Mouse (Mus musculus): ENCODE measurements around the gene Elane.

DNA sequence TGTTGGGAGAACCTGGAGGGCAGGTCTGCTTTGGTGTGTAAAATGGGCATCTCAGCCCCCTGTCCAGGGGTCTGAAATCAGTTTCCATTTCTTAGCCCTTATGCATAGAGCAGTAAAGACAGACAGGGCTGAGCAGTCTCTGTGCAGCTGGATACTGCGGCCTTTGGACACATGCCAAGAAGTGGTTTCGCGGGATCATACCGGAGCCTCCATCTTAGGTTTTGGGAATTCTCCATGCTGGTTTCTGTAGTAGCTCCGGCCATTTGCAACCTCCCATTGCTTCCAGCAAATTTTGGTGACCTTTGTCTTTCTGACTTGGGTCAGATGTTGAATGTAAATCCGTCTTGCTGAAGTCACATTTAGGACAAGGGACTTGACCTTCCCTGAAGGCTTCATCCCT, 42.6 kb upstream of the Elane start:
- TF ChIP-seq CTCF (IDR thresholded peaks at IDR 0.05; ENCODE audit: borderline replicate concordance, insufficient read depth, low read depth, low read length): no peak
- no peak for TF ChIP-seq POLR2A (IDR thresholded peaks at IDR 0.05; ENCODE audit: borderline replicate concordance, insufficient read depth, low read length)
